Mouse (Mus musculus): ENCODE measurements around the gene Hoxb2.

- TF ChIP-seq POLR2A (IDR thresholded peaks at IDR 0.05; ENCODE audit: borderline replicate concordance, insufficient read depth, low read length) (no peak), CTCF (IDR thresholded peaks at IDR 0.05; ENCODE audit: borderline replicate concordance, insufficient read depth, low read depth, low read length) (no peak)
Measured at GRCm38 (mm10) chr11:96319071-96319902, 31.0 kb upstream of the Hoxb2 start.

Measured in cerebellum, adult 2 months (tissue).